Mouse (Mus musculus) gastrocnemius, postnatal 10 days (tissue): ENCODE data around the gene Mob3c. TPM values are rescaled to one million over a fixed set of nuclear protein-coding genes. Genes with fewer than 3 reads are reported as not detected.

Source experiments
- DNase-seq: peaks from one replicate; pipeline ENCODE4 v3.0.0; 2021; ENCODE audit warnings: mixed read lengths
- total RNA-seq, 2 experiments: library from RNA; stranded (reverse); gene quantifications; 2 replicates each; pipeline ENCODE4 v1.2.3; 2021

Gene Mob3c
- total RNA-seq, 2 experiments from 2014 or later = 4.8 to 5.6 TPM

DNA sequence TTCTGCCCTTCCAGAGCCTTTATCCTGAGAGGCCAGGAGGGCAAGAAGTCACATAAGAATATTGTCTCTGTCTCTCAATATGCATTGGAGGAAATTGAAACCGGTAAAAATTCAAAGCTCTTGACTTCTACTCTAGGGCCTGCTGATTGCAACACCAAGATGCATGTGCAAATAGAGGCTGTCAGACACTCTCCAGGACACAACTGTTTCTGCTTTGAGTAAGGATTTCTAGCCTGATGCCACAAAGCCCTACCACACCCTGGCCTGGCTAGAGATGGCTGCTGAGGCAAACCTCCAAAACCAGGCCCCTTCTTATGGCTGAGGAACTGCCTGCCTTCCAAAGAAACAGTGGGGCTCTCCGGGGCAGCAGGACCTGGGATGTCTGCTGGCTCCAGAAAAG lies 7.7 kb downstream of the Mob3c start:
- DNase-seq = no peak

DNA sequence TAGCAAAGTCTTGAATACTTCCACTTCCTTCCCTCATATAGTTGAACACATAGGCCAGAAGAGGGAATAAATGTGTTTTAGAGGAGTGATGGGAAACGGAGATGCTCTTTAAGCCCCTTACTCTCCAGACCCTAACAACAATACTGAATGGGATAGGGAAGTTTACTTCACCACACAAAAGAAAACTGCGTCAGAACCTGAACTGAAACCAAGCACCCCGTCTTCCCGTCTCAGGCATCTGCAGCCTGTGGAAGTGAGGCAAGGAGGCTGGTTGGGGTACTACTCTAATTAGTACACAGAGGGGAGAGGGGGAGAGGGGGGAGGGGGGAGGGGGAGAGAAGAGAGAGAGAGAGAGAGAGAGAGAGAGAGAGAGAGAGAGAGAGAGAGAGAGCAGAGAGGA lies 10.3 kb downstream of the Mob3c start:
- no peak for DNase-seq

DNA sequence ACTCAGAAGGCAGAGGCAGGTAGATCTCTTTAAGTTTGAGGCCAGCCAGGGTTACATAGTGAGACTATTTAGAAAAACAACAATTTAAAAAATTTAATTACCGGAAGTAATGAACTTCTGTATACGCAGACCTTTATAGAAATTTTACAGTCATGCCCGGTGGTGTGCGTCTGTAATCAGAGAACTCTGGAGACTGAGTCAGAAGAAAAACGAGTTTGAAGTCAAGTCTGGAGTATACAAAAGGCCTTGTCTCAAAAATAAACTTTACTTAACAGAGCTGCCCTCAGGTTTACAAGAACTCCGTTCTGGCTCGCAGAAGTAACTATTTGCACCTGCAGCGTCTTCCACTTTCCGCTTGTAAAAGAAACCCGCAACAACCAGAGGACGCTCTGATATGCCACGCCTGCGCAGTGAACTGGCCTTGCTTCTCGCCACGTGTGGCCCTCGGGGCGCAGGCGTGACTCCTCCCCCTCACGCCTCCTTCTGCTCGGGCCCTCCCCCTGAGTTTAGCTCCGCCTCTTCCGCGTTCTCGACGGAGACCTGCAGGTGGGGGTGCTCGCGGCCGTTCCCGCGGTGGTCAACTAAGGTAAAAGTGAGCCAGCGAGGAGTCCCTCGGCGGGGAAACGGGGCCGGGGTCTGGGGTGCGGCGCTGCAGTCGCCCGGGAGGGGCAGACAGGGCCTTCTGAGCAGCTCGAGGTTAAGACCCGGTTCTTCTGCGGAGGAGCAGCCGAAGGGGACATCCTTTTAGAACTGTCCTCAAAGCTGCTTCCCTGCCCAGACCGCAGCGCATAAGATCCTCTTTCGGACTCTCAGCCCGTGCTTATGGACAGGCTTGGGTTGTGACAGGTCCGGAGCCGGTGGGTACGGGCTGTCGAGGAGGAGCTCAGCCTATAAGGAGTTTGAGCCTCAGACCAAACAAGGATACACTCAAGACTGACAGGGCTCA lies 11.1 kb downstream of the Mob3c start, which contains the start of gene Mknk1:
Mknk1 (plus strand) TSS at position 503 of the 946 bp plus-strand sequence.
- peak; percentile 94 for DNase-seq

DNA sequence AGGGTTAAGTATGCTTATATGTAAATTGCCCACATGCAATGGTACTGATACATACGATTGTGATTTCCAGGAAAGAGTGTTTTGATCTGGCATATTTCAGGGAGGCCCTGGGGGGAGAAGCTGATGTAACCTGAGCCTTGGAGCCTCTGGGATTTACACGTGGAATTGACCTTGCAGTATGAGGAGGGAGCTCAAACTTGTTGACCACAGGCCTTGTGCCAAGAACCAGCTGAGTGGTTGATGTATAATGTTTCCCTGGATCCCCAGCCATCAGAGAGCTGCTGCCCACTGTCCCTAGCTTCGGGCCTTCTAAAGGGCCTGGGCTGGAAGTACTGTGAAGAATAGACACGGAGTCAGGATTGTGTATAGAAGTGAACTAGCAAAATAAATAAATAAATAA lies 12.1 kb downstream of the Mob3c start:
- DNase-seq = no peak

DNA sequence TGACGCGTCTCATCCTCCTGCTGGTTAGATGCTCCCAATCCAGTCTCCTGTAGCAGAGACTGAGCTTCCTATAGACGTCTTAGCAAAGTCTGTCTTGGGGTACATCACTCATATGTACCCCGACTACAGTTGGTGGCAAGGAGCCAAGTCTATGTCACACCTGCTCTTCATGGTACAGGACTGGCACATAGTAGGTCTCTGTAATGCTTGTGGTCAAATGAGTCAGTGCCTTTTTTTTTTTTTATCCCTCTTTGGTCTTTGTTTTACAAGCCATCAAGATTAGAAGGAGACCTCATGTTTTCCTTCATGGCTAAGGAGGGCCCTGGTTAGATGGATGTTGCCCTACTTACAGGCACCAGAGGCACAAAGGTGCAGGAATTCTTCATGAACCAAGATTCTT lies 12.9 kb downstream of the Mob3c start:
- DNase-seq = no peak

DNA sequence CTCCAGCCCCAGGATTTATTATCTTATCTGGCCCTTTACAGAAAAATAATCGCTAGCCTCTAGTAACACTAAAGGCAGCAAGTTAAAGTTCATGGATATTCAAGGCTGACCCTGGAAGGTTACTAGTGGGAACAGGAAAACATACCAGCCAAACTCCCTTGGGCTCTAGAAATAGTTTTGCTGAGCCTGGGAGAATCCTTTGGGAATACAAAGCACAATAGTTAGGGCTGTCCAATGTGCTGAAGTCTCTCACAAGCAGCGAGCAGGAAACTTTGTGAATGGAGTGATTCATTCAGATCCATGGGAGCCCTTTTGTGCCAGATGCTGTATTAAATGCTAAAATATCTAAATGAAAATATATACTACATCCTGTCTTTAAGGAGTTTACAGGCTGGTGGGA lies 18.8 kb downstream of the Mob3c start:
- DNase-seq = no peak

DNA sequence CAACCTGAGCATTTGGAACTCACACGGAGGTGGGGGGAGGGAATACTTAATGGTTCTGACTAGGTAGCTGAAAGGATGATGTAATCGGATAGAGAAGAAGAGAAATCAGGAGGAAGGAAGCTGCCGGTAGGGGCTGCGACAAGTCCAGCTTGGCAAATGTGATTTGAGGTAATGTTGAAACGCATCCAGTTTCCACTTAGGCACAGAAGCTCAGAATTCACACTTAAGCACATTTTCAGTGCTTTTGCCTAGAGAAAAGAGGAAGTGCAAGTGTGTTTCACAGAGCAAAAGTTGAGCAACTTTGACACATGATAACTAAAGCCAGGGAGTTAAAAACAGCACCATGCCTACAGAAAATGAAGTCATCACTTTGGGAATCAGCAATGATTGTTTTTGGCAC lies 19.5 kb downstream of the Mob3c start:
- DNase-seq = no peak

DNA sequence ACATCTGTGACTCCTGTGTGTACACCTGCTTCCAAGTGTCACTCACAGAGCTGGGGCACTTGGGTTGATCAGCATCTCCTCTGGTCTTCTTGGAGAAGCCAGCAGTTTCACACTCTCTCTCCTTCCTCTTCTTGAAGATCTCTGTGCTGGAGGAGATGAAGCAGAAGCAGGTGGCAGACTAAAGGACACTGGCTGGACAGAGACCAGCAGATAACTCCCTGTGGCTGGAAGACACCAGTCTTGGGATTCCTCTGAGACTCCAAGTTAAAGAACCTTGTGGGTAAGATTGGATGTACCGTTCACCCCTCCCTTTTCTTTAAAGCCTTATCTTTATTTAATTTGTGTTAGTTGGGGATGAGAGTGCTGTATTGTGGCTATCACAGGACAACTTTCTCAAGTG lies 20.2 kb downstream of the Mob3c start:
- DNase-seq = no peak

DNA sequence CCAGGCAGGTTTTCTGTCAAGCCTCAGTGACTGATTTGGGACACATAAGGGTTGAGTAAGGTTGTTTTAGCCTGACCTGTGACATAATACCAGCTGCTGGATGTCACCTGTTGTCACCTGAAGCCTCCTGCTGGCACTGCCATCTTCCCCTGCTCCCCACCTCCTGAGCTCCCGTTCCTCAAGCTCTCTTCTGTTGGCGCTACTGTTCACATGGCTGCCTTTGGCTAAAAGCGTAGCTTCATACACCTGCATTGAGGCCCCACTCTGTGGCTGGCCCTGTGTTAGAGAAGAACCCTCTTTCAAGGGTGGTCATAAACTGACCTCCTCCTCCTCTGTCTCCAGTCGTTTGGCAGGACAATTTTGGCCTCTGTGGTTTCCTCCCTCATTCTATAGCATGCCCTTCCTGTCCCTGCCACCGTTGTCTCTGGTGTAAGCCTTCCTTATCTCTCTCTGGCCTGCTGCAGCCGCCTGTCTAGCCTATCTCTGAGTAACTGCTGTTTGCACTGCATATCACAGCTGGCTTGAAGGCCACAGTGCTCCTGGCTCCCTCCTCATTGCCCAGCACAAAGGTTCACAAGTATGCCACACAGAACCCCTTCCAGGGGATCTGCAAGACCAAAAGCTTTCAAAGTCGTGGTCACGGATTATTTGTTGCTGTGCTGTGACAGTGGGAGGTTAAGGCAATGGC lies 21.2 kb downstream of the Mob3c start:
- no peak for DNase-seq

DNA sequence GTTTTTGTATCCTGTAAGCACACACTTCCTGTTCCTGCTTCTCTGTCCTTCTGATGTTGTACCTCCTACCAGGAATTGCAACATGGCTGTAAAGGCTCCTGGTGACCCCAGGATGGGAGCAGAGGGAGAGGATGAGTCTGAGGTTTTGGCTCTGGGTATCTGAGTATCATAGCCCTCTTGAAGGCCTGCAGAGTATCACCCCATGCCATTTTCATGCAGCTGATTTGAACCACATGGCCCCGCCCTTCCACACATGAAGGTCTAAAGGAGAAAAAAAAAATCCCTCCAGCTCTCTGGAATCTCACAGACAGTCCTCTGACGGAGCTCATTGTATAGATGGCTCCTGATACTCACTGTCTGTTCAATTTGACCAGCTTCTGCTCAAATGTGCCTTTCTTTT lies 22.2 kb downstream of the Mob3c start:
- no peak for DNase-seq

DNA sequence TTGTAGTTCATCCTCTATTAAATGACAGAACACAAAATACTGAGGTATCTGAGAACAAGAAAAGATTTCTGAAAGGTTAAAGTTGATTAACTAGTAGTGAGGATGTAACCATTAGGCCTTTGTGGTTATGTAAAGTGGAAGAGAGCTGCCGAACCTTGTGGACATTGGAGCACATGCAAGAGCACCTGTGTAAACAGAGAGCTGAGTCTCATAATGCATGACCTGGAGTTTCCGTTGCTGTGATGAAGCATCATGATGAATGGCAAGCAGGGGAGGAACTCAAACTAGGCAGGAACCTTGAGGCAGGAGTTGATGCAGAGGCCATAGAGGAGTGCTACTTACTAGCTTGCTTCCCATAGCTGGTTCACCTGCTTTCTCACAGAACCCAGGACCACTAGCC lies 22.7 kb downstream of the Mob3c start:
- DNase-seq = no peak

DNA sequence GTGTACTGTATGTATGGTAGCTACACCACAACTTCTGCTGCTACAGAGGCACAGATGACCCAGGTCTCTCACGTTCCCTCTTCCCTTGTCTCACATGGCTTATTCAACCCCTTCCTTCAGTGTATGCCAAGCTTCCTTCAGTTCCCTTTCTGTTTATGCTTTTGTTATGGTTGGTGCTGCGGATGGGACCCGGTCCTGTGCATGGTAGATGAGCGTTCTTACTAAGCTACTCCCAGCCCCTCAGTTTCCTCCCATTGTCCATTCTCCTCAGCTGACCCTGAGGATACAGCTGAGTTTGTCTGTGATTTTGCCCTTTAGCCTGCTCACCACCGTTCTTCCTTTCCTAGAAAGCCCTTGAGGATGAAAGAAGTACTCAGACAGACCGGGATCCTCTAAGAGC lies 23.7 kb downstream of the Mob3c start:
- DNase-seq = no peak

DNA sequence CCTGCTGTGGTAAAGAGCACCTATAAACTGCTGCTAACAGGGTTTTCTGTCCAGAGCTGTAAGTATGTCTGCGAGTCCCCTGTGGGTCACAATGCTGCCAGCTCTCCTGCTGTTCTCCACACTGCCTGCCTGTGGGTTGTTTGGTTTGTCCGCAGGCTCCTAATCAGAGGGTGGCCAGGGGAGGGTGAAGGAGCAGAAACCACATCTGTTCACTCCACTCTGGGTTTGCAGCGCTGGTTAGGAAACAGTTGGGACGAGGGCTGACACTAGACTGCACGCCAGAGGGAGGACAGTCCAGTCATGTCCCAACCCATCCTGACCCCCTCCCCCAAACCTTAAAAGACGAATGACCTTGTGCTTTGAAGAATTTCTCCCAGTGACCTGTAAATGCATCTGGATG lies 27.2 kb downstream of the Mob3c start:
- no peak for DNase-seq

DNA sequence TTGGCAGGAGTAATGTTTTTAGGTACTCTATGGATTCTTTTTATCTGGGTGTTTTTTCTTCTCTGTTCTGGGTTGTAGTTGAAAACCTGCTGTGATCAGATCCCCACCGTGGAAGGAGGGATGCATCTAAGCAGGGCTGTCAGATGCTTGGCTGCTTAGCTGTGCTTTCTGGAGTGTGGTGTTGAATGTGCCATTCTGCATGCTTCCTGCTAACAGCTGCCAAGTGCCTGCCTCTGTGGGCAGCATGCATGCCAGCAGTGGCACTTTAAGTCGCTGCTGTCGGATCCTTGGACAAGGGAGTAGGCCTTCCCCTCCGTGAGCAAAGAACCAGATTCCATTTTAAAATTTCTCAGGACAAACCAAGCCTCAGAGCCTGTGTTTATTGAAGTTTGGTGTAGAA lies 27.7 kb downstream of the Mob3c start:
- DNase-seq = no peak

DNA sequence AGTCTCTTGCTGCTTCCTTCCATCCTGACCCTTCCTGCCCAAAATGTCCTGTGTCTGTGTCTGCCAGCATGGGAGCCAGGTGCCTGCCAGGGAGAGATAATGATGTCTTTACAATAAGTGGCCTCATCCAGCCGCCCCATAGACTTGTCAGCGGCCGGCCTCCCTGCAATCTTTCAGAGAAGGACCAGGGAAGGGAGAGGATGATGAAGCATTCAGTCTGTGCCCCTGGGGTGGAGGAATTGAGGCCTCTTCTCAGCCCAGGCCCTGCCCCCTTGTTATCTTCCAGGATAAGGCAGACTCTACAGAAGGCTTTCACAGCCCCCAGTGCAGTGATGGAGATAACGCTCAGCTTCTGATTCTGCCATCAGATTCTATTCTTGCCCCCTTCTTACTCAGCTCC lies 28.4 kb downstream of the Mob3c start:
- DNase-seq = no peak

DNA sequence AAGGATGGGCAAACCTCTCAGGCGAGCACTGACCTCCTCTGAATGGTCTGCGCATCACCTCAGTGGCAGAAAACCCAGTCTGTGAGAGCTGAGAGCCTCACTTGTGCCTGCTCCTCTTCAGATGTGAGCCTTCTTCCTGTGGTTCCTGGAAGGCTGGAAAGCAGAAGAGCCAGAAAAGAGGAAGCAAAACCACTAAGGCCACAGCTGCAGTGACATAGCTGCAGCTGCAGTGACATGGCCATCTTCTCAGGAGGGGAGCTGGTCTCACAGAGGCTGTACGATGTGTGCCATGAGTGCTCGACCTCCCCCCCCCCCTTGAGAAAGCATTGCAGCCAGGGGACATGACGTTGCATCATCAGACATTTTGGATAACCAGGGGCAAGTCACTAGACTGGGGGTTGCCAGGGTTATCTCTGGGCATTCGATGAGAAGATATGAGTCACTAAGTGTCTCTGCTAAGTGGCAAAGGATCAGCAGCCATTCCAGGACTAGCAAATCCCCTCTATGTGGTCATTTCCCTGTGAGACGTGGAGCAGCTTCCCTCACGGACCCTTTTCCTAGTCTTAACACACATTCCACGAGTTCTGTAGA lies 29.5 kb downstream of the Mob3c start:
- DNase-seq = no peak

DNA sequence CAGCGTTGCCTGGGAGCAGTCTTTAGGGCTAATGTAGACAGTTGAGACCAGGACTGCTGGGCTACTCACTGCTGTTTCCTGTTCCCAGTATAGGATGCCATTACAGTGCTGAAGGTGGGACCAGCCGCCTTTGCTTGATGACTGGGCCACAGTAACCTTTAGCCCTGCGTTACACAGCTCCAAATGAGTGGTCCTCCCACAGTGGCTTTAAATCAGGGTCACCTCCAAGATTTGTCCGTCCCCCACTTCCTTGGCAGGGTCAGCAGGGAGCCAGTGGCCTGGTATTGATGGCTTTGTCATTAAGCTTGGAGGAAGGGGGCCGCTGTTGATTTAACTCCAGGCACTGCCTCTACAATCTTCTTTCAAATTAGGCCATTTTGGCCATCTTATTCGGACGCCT lies 35.5 kb downstream of the Mob3c start:
- DNase-seq = no peak

DNA sequence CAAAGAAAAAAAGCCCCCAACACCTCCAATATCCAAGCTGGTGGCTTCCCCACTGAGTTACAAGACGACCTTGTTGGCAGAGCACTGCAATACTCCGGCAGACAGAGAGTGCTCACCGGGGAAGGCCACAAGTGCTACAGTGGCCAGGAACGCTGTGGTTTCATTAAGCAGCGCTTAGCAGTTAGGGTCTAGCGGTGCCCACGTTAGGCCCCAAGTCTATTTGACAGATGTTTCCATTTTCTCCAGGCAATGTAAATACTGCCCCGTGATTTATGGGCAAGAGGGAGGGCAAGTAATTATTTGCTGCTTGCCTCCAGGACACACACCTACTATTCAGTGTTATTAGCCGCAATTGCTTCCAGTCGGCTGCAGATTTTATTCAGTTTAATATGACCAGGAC lies 36.0 kb downstream of the Mob3c start:
- no peak for DNase-seq

DNA sequence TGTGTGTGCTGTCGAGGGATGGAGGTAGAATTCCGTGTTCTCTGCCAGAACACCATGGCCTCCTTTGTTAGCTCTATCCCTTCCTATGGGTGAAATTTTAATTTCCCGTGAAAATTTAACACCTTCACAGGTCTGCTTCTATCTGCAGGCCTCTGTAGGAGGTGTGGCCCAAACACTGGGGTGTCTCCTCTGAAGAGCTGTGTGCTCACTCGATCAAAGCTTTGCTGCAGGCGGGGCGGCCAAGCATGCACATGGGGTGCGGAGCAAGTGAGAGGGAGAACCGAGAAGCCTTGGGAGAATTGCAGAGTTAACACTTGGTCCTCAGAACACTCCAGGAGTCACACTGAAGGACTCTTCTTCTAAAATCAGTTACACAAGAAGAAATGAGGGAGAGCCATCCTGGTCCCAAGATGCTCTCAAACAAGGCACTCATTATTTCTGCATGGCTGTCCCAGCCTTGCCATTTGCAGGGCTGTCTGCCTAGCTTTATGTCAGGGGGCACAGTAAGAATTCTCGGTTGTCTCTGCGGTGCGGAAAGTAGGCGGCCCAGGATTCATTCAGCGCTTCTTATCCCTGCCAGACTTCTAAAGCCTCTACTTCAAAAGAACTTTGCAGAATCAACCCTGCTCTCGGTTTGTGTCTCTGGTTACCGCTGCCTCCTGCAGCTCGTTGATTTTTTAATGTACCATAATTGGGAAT lies 41.8 kb downstream of the Mob3c start:
- DNase-seq = no peak

DNA sequence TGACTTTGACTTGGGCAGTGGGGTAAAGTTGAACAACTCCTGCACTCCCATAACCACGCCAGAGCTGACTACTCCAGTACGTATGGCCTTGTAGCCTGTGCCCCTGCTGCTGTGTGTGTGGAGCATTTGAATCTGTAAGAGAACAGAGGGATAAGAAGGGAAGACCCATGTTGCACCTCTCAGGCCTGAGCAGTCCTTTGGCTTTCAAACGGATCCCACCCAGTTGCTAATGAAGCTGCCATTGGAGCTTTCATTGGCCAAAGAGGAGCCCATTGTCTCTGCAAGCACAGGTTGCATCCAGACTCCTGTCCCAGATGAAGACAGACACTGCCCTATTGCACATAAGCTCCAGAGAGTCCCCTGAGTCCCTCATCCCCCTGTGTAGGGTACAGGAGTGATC lies 45.3 kb downstream of the Mob3c start:
- DNase-seq = no peak

DNA sequence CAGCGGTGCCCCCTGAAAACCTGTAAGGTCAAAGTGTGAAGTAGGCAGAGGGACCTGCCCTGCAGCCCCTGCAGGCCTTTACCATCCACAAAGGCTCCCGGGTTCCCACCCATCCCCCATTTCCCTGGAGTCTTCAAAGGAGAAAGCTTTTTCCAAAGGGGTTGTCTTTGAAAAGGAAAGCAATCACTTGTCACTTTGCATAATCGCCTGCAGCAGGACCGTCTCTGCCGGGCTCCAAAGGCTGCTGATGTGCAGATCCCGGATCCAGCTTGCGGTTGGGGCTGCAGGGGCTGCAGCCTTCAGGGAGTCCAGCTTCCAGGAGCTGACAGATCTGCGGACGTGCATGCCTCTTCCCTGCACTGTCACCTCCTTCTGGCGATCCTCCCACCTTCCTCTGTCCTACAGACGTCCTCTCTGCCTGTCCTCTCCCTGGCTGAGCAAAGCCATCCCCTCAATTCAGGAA lies 50.4 kb downstream of the Mob3c start:
- no peak for DNase-seq

DNA sequence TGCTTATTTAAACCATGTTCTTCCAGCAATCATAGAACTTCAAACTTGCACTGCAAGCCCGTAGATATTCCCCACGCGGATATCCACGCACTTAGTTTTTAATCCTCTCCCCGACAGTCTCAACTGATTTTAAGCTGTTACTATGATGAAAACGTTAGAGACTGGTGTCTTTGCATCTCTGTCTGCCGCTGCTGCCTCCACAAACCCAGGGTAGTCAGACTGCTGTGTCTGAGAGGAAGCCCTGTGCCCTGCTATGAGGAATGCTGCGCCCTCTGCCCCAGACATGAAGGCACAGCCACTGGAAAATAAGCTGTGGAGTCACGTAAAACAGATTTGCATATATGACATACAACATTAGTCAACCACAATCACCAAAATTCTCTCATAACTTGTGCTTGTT lies 50.9 kb downstream of the Mob3c start:
- no peak for DNase-seq

DNA sequence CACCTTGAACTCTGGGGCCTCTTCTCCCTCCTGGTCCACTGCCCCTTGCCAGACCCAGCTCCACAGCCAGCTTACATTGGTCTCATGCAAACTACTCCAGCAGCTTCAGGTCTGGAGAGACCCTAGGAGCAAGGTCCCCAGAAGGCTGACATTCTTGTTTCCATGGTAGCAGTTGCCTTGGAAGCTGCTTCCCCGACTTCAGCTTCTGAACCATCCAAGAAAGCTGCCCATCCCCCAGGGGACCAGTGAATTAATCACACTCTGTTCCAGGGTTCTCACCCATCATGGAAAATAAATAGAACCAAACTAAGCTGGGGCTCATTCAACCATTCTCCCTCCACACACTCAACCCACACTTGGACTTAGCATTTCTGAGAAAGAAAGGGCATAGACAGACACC lies 53.3 kb downstream of the Mob3c start:
- DNase-seq = no peak
